In genomic region chr7:13036806-13037205, GRCm38 (mm10) we compare ENCODE assay signal across 8 mouse cellular contexts. TPM values are rescaled to one million over a fixed set of nuclear protein-coding genes. Genes with fewer than 3 reads are reported as not detected.
DNase-seq lines count a peak whose midpoint lies in the region; ATAC-seq and TF ChIP-seq lines count a peak whose summit lies in the region.

No protein-coding gene starts in this region.

- peak overlapping the region; percentile 81 for H3K4me3 ChIP-seq in embryonic facial prominence, embryonic 12.5 days
- H3K4me3 ChIP-seq in hindbrain, postnatal 0 days (ENCODE audit: low read length): peak overlapping the region; percentile 86
- peak overlapping the region; percentile 90 for H3K4me3 ChIP-seq in myocyte

- H3K9me3 ChIP-seq in embryonic facial prominence, embryonic 12.5 days: no peaks in the 10 kb centered on the region
- no peaks in the 10 kb centered on the region for H3K9me3 ChIP-seq in hindbrain, postnatal 0 days (ENCODE audit: low read length)

- peak overlapping the region; percentile 90 for H3K4me2 ChIP-seq in embryonic facial prominence, embryonic 12.5 days (replicated peaks)
- peak overlapping the region; percentile 62 for H3K4me2 ChIP-seq in hindbrain, postnatal 0 days (ENCODE audit: low read depth, low read length)
- H3K4me2 ChIP-seq in myocyte (ENCODE audit: low read depth): peak overlapping the region; percentile 84

- 41% methylated on average over 4 of the region's 4 CpGs for WGBS in embryonic facial prominence, embryonic 12.5 days
- 46% methylated on average over 4 of the region's 4 CpGs for WGBS in hindbrain, postnatal 0 days

- ATAC-seq in embryonic facial prominence, embryonic 12.5 days (ENCODE audit: insufficient number of reproducible peaks, insufficient read depth, low FRiP score, low TSS enrichment): no peak
- ATAC-seq in hindbrain, postnatal 0 days: no peak
- no peak for ATAC-seq in frontal cortex, adult (ENCODE audit: low TSS enrichment)

- H3K79me2 ChIP-seq in myocyte (ENCODE audit: control insufficient read depth, insufficient read depth): peaks cover 21% of the 10 kb centered on the region

- H3ac ChIP-seq in myocyte (ENCODE audit: control insufficient read depth, insufficient read length): peak overlapping the region; percentile 93

- H3K9ac ChIP-seq in embryonic facial prominence, embryonic 12.5 days: peak overlapping the region; percentile 92
- H3K9ac ChIP-seq in hindbrain, postnatal 0 days (replicated peaks; ENCODE audit: low read length): peak overlapping the region; percentile 98

- TF ChIP-seq POLR2A in myocyte (IDR thresholded peaks at IDR 0.05; ENCODE audit: insufficient read length, low read depth): no peak

- peak; percentile 12 for DNase-seq in layer of hippocampus, adult 9-11 months
- no peak for DNase-seq in layer of hippocampus, postnatal 14 days (ENCODE audit: low spot score in 2 of 2)
- DNase-seq in hindbrain, postnatal 0 days (ENCODE audit: low spot score): no peak
- no peak for DNase-seq in layer of hippocampus, postnatal 25 days (ENCODE audit: extremely low spot score in 1 of 2, low spot score in 1 of 2)
- DNase-seq in cerebellum, adult 11 months: no peak

- H3K36me3 ChIP-seq in embryonic facial prominence, embryonic 12.5 days: peaks cover 35% of the 10 kb centered on the region
- H3K36me3 ChIP-seq in hindbrain, postnatal 0 days (ENCODE audit: insufficient read depth, low read length): peaks cover 28% of the 10 kb centered on the region
- peaks cover 20% of the 10 kb centered on the region for H3K36me3 ChIP-seq in myocyte (ENCODE audit: control insufficient read depth, insufficient read depth)

- peaks cover 14% of the 10 kb centered on the region for H3K27me3 ChIP-seq in embryonic facial prominence, embryonic 12.5 days
- H3K27me3 ChIP-seq in hindbrain, postnatal 0 days (ENCODE audit: insufficient read depth, low read length): no peaks in the 10 kb centered on the region
- no peaks in the 10 kb centered on the region for H3K27me3 ChIP-seq in myocyte (ENCODE audit: control insufficient read depth, insufficient read depth, insufficient read length)

- TF ChIP-seq CTCF in hindbrain, postnatal 0 days (IDR thresholded peaks at IDR 0.05; ENCODE audit: low read depth): no peak

- H3K27ac ChIP-seq in embryonic facial prominence, embryonic 12.5 days: peak overlapping the region; percentile 100
- H3K27ac ChIP-seq in hindbrain, postnatal 0 days: peak overlapping the region; percentile 100; the same call in 1 of the 2 replicates

- peaks cover 33% of the 10 kb centered on the region for H3K4me1 ChIP-seq in embryonic facial prominence, embryonic 12.5 days
- peaks cover 9% of the 10 kb centered on the region; the same call in 1 of the 2 replicates for H3K4me1 ChIP-seq in hindbrain, postnatal 0 days (ENCODE audit: insufficient read depth, low read length)

TF ChIP-seq in myocyte, 11 proteins besides CTCF, POLR2A, EP300 and RAD21:
- TF ChIP-seq MYOG (IDR thresholded peaks at IDR 0.05; ENCODE audit: control insufficient read depth in 1 of 3, insufficient read depth in 1 of 3, insufficient read length in 2 of 3, low read depth in 2 of 3): no peak
- no peak for TF ChIP-seq REST (IDR thresholded peaks at IDR 0.05; ENCODE audit: insufficient read depth, insufficient read length)
- TF ChIP-seq SRF (IDR thresholded peaks at IDR 0.05; ENCODE audit: control insufficient read depth, insufficient read length, low read depth): no peak
- TF ChIP-seq USF1 (IDR thresholded peaks at IDR 0.05; ENCODE audit: low read depth): no peak
- no peak for TF ChIP-seq CEBPB (IDR thresholded peaks at IDR 0.05; ENCODE audit: insufficient read depth, poor library complexity, severe bottlenecking)
- TF ChIP-seq E2F4 (IDR thresholded peaks at IDR 0.05; ENCODE audit: insufficient read depth): no peak
- no peak for TF ChIP-seq MYOD1 (IDR thresholded peaks at IDR 0.05; ENCODE audit: control insufficient read depth in 1 of 3, insufficient read length in 2 of 3, low read depth in 2 of 3)
- no peak for TF ChIP-seq MAX (IDR thresholded peaks at IDR 0.05; ENCODE audit: low read depth)

RNA-seq across cellular contexts. Expression of gene Ube2m, which starts 1.3 kb away (rescaled TPM):
- 100 to 1,000 TPM; 199 to 212 TPM for total RNA-seq in layer of hippocampus, postnatal 14 days (2021)
- 166 and 183 TPM in 2 replicates for polyA plus RNA-seq in embryonic facial prominence, embryonic 12.5 days (2016; fragmentation: Nextera tagmentation; extraction: Ambion mirVana)
- total RNA-seq in hindbrain, postnatal 0 days (2014; rRNA removed): 320 and 345 TPM in 2 replicates
- 140 and 153 TPM in 2 replicates for polyA plus RNA-seq in hindbrain, postnatal 0 days (2015; fragmentation: Nextera tagmentation; extraction: Ambion mirVana)
- 227 TPM for polyA plus RNA-seq in myocyte (2012; fragmentation: generic; extraction: Trizol)
- total RNA-seq in layer of hippocampus, postnatal 25 days (2021): 100 to 1,000 TPM; 197 to 209 TPM

RNA-seq across cellular contexts. Expression of gene Chmp2a, which starts 2.2 kb away (rescaled TPM):
- 100 to 1,000 TPM; 143 to 149 TPM for total RNA-seq in layer of hippocampus, postnatal 14 days (2021)
- polyA plus RNA-seq in embryonic facial prominence, embryonic 12.5 days (2016; fragmentation: Nextera tagmentation; extraction: Ambion mirVana): 121 and 127 TPM in 2 replicates
- 59.7 and 68.0 TPM in 2 replicates for total RNA-seq in hindbrain, postnatal 0 days (2014; rRNA removed)
- polyA plus RNA-seq in hindbrain, postnatal 0 days (2015; fragmentation: Nextera tagmentation; extraction: Ambion mirVana): 188 and 202 TPM in 2 replicates
- 189 TPM for polyA plus RNA-seq in myocyte (2012; fragmentation: generic; extraction: Trizol)
- total RNA-seq in layer of hippocampus, postnatal 25 days (2021): 100 to 1,000 TPM; 128 to 149 TPM

RNA-seq across cellular contexts. Expression of gene Mzf1, which starts 17.8 kb away (rescaled TPM):
- total RNA-seq in layer of hippocampus, postnatal 14 days (2021): 10 to 100 TPM; 13.7 to 17.4 TPM
- polyA plus RNA-seq in embryonic facial prominence, embryonic 12.5 days (2016; fragmentation: Nextera tagmentation; extraction: Ambion mirVana): 3.8 TPM in 2 replicates
- 9.6 and 11.5 TPM in 2 replicates for total RNA-seq in hindbrain, postnatal 0 days (2014; rRNA removed)
- polyA plus RNA-seq in hindbrain, postnatal 0 days (2015; fragmentation: Nextera tagmentation; extraction: Ambion mirVana): 7.7 and 8.7 TPM in 2 replicates
- polyA plus RNA-seq in myocyte (2012; fragmentation: generic; extraction: Trizol): 0.37 TPM
- total RNA-seq in layer of hippocampus, postnatal 25 days (2021): 10 to 100 TPM; 12.8 to 18.0 TPM

RNA-seq across cellular contexts. Expression of gene Zbtb45, which starts 27.0 kb away (rescaled TPM):
- 10 to 100 TPM; 27.8 to 30.9 TPM for total RNA-seq in layer of hippocampus, postnatal 14 days (2021)
- 28.8 and 29.9 TPM in 2 replicates for polyA plus RNA-seq in embryonic facial prominence, embryonic 12.5 days (2016; fragmentation: Nextera tagmentation; extraction: Ambion mirVana)
- 41.6 and 47.6 TPM in 2 replicates for total RNA-seq in hindbrain, postnatal 0 days (2014; rRNA removed)
- polyA plus RNA-seq in hindbrain, postnatal 0 days (2015; fragmentation: Nextera tagmentation; extraction: Ambion mirVana): 23.9 and 24.6 TPM in 2 replicates
- 8.2 TPM for polyA plus RNA-seq in myocyte (2012; fragmentation: generic; extraction: Trizol)
- 10 to 100 TPM; 34.4 to 35.3 TPM for total RNA-seq in layer of hippocampus, postnatal 25 days (2021)

RNA-seq across cellular contexts. Expression of gene Trim28, which starts 37.9 kb away (rescaled TPM):
- 100 to 1,000 TPM; 236 to 244 TPM for total RNA-seq in layer of hippocampus, postnatal 14 days (2021)
- 480 and 495 TPM in 2 replicates for polyA plus RNA-seq in embryonic facial prominence, embryonic 12.5 days (2016; fragmentation: Nextera tagmentation; extraction: Ambion mirVana)
- 483 and 563 TPM in 2 replicates for total RNA-seq in hindbrain, postnatal 0 days (2014; rRNA removed)
- 176 and 184 TPM in 2 replicates for polyA plus RNA-seq in hindbrain, postnatal 0 days (2015; fragmentation: Nextera tagmentation; extraction: Ambion mirVana)
- 252 TPM for polyA plus RNA-seq in myocyte (2012; fragmentation: generic; extraction: Trizol)
- total RNA-seq in layer of hippocampus, postnatal 25 days (2021): 100 to 1,000 TPM; 236 to 250 TPM
